Mouse (Mus musculus) heart, embryonic 13.5 days (tissue): ENCODE measurements around the gene Baz2a. TPM values are rescaled to one million over a fixed set of nuclear protein-coding genes. Genes with fewer than 3 reads are reported as not detected.
"Not testable (repeated sequence)": the region's sequence is repeated elsewhere in the genome, so short reads cannot be mapped to it uniquely, and the experiment has no call there.

ENCODE experiments used
- ATAC-seq: fragments of 200-750 bp; cut with Nextera tagmentation; 2 replicates; pipeline ENCODE4 v1.8.0; 2017; ENCODE audit warnings: moderate TSS enrichment; ENCODE audit not compliant: insufficient number of reproducible peaks, low FRiP score, low TSS enrichment; ENCODE audit errors: extremely low read depth
- H3K27ac ChIP-seq: fragments of 300-500 bp; sonication (generic); replicated peaks from 2 replicates; pipeline ENCODE4 v1.5.1; 2015; ENCODE audit warnings: moderate library complexity, mild to moderate bottlenecking, inconsistent platforms
- H3K27me3 ChIP-seq: fragments of 300-500 bp; sonication (generic); replicated peaks from 2 replicates; pipeline ENCODE4 v1.6.1; 2015; ENCODE audit warnings: mild to moderate bottlenecking, inconsistent platforms
- H3K36me3 ChIP-seq: fragments of 300-500 bp; sonication (generic); 2 replicates; pipeline ENCODE4 v1.6.1; 2015; ENCODE audit warnings: mild to moderate bottlenecking, inconsistent platforms
- H3K4me1 ChIP-seq: fragments of 300-500 bp; sonication (generic); 2 replicates; pipeline ENCODE4 v1.6.1; 2015; ENCODE audit warnings: inconsistent platforms
- H3K4me2 ChIP-seq: fragments of 300-500 bp; sonication (generic); 2 replicates; pipeline ENCODE4 v1.6.1; 2015; ENCODE audit warnings: inconsistent platforms, mild to moderate bottlenecking, moderate library complexity
- H3K4me3 ChIP-seq: fragments of 300-500 bp; sonication (generic); 2 replicates; pipeline ENCODE4 v1.5.1; 2015; ENCODE audit warnings: moderate library complexity, mild to moderate bottlenecking, inconsistent platforms
- H3K9ac ChIP-seq: fragments of 300-500 bp; sonication (generic); 2 replicates; pipeline ENCODE4 v1.6.1; 2015; ENCODE audit warnings: inconsistent platforms, mild to moderate bottlenecking, moderate library complexity
- H3K9me3 ChIP-seq: fragments of 300-500 bp; sonication (generic); 2 replicates; pipeline ENCODE4 v1.6.1; 2016; ENCODE audit warnings: inconsistent platforms
- WGBS: fragments of 180-500 bp; shearing (Covaris S2); methylation state at CpG from one replicate; pipeline ENCODE4 v1.1.7; 2015; ENCODE audit warnings: mixed read lengths; 5-methylcytosine and 5-hydroxymethylcytosine counted together
- polyA plus RNA-seq: library from polyadenylated mRNA; unstranded; fragments of >200 nt; fragmentation: Nextera tagmentation; extraction: Ambion mirVana; gene quantifications from 2 replicates; pipeline ENCODE4 v1.2.1, GENCODE M21; 2015

The Baz2a gene
- polyA plus RNA-seq, 1 experiment from 2014 or later: 7.4 TPM

DNA sequence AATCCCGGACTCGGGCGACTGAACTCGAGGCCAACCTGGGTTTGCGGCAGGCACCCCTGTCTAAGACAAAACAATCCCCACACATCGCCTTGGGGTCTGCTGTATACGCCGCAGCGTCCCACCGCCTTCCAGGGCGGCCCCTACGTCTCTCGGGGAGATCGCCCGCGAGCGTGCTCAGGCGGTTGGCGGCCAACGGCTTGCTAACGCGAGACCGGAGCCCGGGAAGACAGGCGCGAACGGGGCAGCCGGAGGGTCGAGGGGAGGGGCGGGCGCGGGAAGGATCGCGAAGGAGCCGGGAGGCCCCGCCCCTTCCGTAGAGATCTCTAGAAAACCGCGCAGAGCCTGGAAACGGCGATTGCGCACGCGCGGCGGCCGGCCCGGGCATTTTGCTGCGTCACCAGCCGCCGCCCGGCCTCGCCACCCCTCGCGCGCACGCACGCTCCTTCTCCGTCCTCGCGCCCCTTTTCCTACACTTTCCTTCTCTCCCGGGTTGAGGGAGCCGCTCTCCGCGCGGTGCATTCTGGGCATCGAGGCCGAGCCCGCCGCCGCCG, 32.7 kb upstream of the Baz2a start, which contains the start of gene Ptges3:
TSS of gene Ptges3 (plus strand) at position 354 of the 551 bp plus-strand sequence.
- peak within 1 kb of the TSS; percentile 99 for H3K27ac ChIP-seq
- WGBS: under 1% methylated on average over 60 of the region's 72 CpGs
- H3K4me2 ChIP-seq: peak within 1 kb of the TSS; percentile 85
- H3K27me3 ChIP-seq: no peaks in the 10 kb centered on the region
- H3K4me3 ChIP-seq: peak within 1 kb of the TSS; percentile 86
- peaks cover 43% of the 10 kb centered on the region for H3K4me1 ChIP-seq
- H3K9ac ChIP-seq: peak within 1 kb of the TSS; percentile 98
- ATAC-seq: peak; percentile 88
- H3K9me3 ChIP-seq: no peaks in the 10 kb centered on the region
- peaks cover 23% of the 10 kb centered on the region for H3K36me3 ChIP-seq

DNA sequence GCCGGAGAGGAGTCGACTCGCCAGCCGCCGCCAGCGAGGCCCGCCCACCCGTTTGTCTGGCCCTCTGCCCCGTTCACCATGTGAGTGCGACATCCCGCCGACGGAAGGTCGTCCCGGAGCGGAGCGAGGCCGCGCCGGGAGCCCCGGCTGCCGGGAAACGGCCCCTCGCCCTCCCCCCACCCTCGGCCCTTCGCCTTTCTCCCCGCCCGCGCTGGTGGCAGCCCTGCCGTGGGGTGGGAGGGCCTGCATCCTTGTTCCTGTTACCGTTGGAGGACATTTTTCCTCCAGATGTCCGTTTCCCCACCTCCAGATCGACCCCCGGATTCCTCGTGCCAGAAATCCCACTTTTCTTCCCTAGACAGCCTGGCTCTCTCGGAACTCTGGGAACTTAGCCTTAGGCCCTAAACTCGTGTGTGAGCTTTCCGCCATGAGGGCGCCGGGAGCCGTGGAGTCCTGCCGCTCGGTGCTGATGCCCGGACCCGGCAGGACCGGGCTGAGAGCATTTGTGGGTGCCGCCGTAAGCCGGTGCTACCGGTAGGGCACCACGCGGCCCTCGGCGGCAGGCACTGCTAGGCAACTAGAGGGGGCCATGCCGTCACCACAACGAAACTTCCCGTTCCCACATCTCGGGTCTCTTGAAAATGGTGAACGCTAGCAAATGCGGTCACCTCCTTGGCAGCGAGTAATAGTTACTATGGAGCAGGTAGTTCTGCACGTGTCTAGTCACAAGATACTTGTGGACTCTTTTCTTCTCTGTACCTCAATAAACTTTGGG, 32.0 kb upstream of the Baz2a start:
- Histone ChIP-seq H3K4me2 (peak overlapping the region; percentile 85), H3K27me3 (no peaks in the 10 kb centered on the region), H3K36me3 (peaks cover 28% of the 10 kb centered on the region), H3K4me3 (peak overlapping the region; percentile 86), H3K9ac (peak overlapping the region; percentile 98), H3K4me1 (peaks cover 48% of the 10 kb centered on the region), H3K27ac (peak overlapping the region; percentile 99), H3K9me3 (no peaks in the 10 kb centered on the region)
- WGBS: under 1% methylated on average over 62 of the region's 62 CpGs
- peak; percentile 51 for ATAC-seq

DNA sequence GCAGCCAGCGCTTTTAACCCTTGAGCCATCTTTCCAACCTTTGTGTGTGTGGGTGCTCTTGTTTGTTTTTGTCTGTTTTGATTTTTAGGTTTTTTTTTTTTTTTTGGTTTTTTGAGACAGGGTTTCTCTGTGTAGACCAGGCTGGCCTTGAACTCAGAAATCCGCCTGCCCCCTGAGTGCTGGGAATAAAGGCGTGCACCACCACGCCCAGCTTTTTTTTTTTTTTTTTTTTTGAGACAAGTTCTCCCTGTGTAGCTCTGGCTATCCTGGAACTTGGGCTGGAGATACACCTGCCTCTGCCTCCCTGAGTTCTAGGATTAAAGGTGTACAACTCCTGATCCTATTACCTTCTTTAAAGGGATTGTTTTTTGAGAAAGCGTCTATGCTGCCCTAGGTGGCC, 30.3 kb upstream of the Baz2a start:
- Histone ChIP-seq H3K36me3 (peaks cover 31% of the 10 kb centered on the region), H3K4me3 (peak overlapping the region; percentile 86), H3K4me1 (peaks cover 48% of the 10 kb centered on the region), H3K27ac (no peak overlapping the region), H3K4me2 (peak overlapping the region; percentile 85), H3K9ac (peak overlapping the region; percentile 98), H3K9me3 (no peaks in the 10 kb centered on the region), H3K27me3 (no peaks in the 10 kb centered on the region)
- ATAC-seq: no peak
- WGBS: 64% methylated on average over 5 of the region's 5 CpGs

DNA sequence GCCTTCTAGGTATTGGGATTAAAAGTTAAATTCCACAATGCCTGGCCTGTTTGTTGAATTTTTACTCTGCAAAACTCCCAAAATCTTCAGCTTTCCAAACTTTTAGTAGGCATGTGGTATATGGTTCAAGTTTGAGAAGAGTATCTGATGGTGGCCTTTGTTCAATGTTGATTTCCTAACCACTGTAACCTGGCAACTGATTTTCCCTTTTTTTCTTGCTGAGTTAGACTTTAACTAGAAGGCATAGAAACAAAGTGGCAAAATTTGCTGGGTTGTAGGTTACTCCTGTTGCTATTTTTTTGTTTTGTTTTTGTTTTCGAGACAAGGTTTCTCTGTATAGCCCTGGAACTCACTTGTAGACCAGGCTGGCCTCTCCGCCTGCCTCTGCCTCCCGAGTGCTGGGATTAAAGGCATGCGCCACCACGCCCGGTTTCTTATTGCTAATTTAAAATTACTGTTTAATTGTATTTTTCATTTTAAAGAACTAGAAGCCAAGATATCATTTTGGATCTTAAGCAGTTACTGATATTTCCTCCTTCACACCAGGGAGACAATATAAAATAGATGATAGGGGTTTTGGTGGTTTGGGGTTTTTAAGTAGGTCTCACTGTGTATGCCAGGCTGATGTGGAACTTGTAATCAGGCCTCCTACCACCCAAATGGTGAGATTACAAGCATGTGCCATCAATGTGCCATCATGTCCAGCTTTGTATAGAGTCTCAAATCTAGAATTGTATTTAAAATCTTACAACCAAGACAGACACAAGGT, 29.0 kb upstream of the Baz2a start:
- Histone ChIP-seq H3K27ac (no peak overlapping the region), H3K27me3 (no peaks in the 10 kb centered on the region), H3K9me3 (no peaks in the 10 kb centered on the region), H3K36me3 (peaks cover 34% of the 10 kb centered on the region), H3K4me1 (peaks cover 48% of the 10 kb centered on the region), H3K4me2 (no peak overlapping the region), H3K4me3 (no peak overlapping the region), H3K9ac (no peak overlapping the region)
- ATAC-seq: no peak
- WGBS: 90% methylated on average over 6 of the region's 6 CpGs

DNA sequence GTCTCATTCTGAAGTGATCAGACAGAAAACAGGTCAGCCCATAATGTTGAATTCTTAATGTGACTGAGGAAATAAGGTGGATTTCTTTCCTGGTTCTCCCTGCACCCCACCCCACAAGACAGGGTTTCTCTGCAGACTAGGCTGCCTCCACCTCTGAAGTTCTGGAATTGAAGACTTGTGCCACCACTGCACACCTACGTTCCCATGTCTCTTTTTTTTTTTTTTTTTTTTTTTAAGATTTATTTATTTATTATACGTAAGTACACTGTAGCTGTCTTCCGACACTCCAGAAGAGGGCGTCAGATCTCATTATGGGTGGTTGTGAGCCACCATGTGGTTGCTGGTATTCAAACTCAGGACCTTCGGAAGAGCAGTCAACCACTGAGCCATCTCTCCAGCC, 25.3 kb upstream of the Baz2a start:
- Histone ChIP-seq H3K9me3 (no peaks in the 10 kb centered on the region), H3K27me3 (no peaks in the 10 kb centered on the region), H3K9ac (no peak overlapping the region), H3K36me3 (peaks cover 57% of the 10 kb centered on the region), H3K27ac (no peak overlapping the region), H3K4me2 (no peak overlapping the region), H3K4me1 (peaks cover 40% of the 10 kb centered on the region), H3K4me3 (no peak overlapping the region)
- no peak for ATAC-seq
- WGBS: 84% methylated on average over 5 of the region's 5 CpGs

DNA sequence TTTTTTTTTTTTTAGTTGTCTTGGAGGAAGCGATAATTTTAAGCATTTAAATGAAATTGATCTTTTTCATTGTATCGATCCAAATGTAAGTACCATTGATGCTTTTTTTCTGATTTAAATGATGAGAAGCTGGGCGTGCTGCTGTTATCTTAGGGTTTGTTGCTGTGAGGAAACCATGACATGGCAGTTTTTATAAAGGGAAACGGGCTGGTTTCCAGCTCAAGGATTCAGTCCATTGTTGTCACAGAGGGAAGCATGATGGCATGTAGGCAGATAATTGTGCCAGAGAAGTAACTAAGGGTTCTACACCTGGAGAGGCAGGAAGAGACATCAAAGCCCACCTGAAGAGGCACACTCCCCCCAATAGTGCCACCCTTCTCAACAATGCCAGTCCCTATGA, 22.2 kb upstream of the Baz2a start:
- H3K36me3 ChIP-seq: peaks cover 64% of the 10 kb centered on the region
- no peaks in the 10 kb centered on the region for H3K27me3 ChIP-seq
- H3K9ac ChIP-seq: no peak overlapping the region
- H3K27ac ChIP-seq: no peak overlapping the region
- no peak overlapping the region for H3K4me2 ChIP-seq
- no peak overlapping the region for H3K4me3 ChIP-seq
- no peaks in the 10 kb centered on the region for H3K9me3 ChIP-seq
- ATAC-seq: no peak
- peaks cover 12% of the 10 kb centered on the region for H3K4me1 ChIP-seq
- 73% methylated on average over 4 of the region's 4 CpGs for WGBS

DNA sequence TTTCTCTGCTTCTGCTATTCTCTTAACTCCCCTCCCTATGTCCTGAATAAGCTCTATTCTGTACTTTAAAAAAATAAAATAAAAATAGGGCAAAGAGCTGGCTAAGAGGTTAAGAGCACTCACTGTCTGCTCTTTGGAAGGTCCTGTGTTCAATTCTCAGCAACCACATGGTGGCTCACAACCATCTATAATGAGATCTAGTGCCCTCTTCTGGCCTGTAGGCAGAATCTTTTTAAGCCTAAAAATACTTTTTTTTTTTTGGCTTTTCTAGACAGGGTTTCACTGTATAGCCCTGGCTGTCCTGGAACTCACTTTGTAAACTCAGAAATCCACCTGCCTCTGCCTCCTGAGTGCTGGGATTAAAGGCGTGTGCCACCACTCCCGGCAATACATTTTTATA, 20.9 kb upstream of the Baz2a start:
- H3K27me3 ChIP-seq, H3K4me3 ChIP-seq, H3K9me3 ChIP-seq, H3K27ac ChIP-seq, H3K4me2 ChIP-seq, ATAC-seq, H3K9ac ChIP-seq: not testable (repeated sequence)
- Histone ChIP-seq H3K4me1 (peaks cover 12% of the 10 kb centered on the region), H3K36me3 (peaks cover 74% of the 10 kb centered on the region)
- WGBS: 97% methylated on average over 2 of the region's 2 CpGs

DNA sequence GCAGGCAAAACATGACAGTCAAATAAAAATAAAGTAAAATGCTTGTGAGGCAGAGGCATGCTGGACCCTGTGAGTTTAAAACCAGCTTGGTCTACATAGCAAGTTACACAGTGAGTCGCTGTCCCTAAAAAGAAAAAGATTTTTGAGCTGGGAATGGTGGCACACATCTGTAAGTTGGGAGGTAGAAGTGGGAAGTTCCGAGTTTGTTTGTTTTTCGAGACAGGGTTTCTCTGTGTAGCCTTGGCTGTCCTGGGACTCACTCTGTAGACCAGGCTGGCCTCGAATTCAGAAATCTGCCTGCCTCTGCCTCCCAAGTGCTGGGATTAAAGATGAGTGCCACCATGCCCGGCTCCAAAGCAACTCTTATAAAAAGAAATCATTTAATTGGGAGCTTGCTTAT, 13.1 kb upstream of the Baz2a start:
- not testable (repeated sequence) for ATAC-seq, H3K4me2 ChIP-seq, H3K27me3 ChIP-seq, H3K9ac ChIP-seq, H3K9me3 ChIP-seq, H3K27ac ChIP-seq, H3K4me3 ChIP-seq
- H3K4me1 ChIP-seq: peaks cover 11% of the 10 kb centered on the region
- 82% methylated on average over 5 of the region's 5 CpGs for WGBS
- peaks cover 42% of the 10 kb centered on the region for H3K36me3 ChIP-seq

DNA sequence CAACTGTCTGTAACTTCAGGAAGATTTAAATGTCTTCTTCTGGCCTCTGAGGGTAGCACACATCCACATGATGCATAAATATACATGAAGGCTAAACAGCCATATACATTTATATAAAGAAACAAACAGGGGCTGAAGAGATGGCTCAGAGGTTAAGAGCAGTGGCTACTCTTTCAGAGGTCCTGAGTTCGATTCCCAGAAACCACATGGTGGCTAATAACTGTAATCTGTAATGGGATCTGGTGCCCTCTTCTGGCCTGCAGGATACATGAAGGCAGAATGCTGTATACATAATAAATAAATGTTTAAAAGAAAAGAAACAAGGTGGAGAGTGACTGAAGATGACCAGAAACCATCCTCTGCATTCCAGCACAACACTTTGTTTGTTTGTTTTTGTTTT, 10.9 kb upstream of the Baz2a start:
- Histone ChIP-seq H3K4me1 (peaks cover 20% of the 10 kb centered on the region), H3K36me3 (peaks cover 35% of the 10 kb centered on the region)
- no peak for ATAC-seq

DNA sequence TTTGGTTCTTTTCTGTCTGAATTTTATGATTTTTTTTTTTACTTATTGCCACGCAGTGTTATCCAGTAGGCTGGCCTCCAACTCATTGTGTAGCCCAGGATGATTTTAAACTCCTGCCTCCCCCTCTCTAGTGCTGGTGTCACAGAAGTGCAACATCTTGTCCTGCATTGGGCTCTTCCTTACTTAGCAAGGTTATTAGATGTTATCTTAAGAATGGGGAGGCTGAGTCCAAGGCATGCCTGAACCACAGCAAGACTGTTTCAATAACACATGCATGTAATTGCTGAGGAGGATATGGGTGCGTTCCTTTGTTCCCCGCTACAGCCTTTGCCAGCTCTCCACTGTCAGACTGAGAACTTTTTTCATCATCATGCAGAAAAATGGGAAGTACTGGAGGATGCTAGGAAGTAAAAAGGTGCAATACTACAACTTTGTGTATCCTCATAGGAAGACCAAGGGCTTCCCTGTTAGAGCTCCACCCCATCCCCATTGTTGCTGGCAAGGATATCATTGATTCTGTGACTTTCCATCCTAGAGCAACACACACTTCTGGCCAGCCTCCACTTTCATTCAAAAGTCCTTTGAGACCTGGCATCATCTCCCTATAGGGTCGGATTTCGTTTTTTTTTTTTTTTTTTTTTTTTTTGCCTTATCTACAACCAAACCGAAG, 9.4 kb upstream of the Baz2a start:
- H3K4me3 ChIP-seq: peak overlapping the region; percentile 84
- ATAC-seq: no peak
- 44% methylated on average over 6 of the region's 6 CpGs for WGBS
- peak overlapping the region; percentile 96 for H3K27ac ChIP-seq
- no peaks in the 10 kb centered on the region for H3K9me3 ChIP-seq
- peak overlapping the region; percentile 95 for H3K9ac ChIP-seq
- H3K4me2 ChIP-seq: peak overlapping the region; percentile 81
- H3K36me3 ChIP-seq: peaks cover 42% of the 10 kb centered on the region
- H3K4me1 ChIP-seq: peaks cover 31% of the 10 kb centered on the region
- H3K27me3 ChIP-seq: no peaks in the 10 kb centered on the region

More for the DNA sequence above, 10.9 kb upstream of the Baz2a start:
- WGBS: 79% methylated on average over 1 of the region's 1 CpGs
- Histone ChIP-seq H3K9me3 (no peaks in the 10 kb centered on the region), H3K27ac (no peak overlapping the region), H3K9ac (no peak overlapping the region), H3K4me3 (no peak overlapping the region), H3K4me2 (no peak overlapping the region), H3K27me3 (no peaks in the 10 kb centered on the region)

DNA sequence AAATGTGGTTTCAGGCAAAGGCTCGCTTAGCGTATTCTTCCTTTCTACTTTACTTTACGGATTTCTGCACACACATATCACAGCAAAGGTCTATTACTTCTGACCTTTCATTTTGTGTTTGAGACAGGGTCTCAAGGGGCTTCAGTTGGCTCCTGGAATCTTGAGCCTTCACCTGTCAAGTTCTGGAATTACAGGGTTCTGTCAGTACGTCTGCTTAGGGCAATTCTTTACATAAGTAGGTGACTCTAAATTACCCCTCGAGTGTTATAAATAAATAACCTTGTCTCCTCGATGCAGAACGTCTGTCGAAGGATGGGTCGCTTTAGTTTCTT, 8.9 kb upstream of the Baz2a start:
- WGBS: 7% methylated on average over 9 of the region's 9 CpGs
- Histone ChIP-seq H3K4me2 (peak overlapping the region; percentile 81), H3K4me3 (peak overlapping the region; percentile 84), H3K27ac (peak overlapping the region; percentile 96), H3K4me1 (peaks cover 32% of the 10 kb centered on the region), H3K9ac (peak overlapping the region; percentile 95), H3K9me3 (no peaks in the 10 kb centered on the region), H3K36me3 (peaks cover 42% of the 10 kb centered on the region), H3K27me3 (no peaks in the 10 kb centered on the region)
- ATAC-seq: no peak
